ENCODE assay signal across 17 mouse cellular contexts in the genomic region with DNA sequence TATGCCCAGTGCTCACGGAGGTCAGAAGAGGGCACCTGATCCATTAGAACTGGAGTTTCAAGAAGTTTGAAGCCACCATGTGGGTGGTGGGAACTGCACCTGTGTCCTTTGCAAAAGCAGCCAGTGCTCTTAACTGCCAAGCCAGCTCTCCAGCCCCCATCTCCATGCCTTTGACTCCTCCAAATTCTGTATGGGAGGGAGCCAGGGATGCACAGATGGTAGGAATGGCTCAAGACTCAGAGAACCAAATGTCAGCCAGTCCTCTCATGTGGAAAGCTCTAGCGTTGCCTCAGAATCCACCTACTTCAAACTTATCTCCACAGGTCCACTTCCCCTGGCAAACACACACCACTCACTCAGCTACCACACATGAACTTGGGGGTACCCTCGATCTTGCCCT. TPM values are rescaled to one million over a fixed set of nuclear protein-coding genes. Genes with fewer than 3 reads are reported as not detected.
DNase-seq lines count a peak whose midpoint lies in the region.
"Had no signal": no experiment of that assay in that cellular context is flagged by ENCODE, and none has a peak within 500 bp of the region (broad histone marks: within the 10 kb centered on the region; RNA-seq: fewer than 3 reads in every experiment).

No protein-coding gene starts in this region.

- DNase-seq in cerebellum, adult 11 months, result peak; percentile 68
- DNase-seq in cerebellum, postnatal 4 days (ENCODE audit: low spot score in 2 of 2), result no peak
- peak; percentile 69 for DNase-seq in left cerebral cortex, postnatal 4 days
- no peak for DNase-seq in left cerebral cortex, adult 8-10 months (ENCODE audit: low spot score in 2 of 2)
- peak; percentile 85 for DNase-seq in cerebellum, adult 9-10 months
- DNase-seq in cerebellum, postnatal 25 days, result peak; percentile 79 to 84
- no peak for DNase-seq in heart, postnatal 10 days
- no peak for DNase-seq in T-cell, adult 2 months (ENCODE audit: low spot score)
- DNase-seq: adrenal gland, postnatal 14 days; B cell, adult 2 months; embryo, embryonic 11 days; gastrocnemius, adult 2 months; gastrocnemius, postnatal 25 days; heart, postnatal 14 days; kidney, adult 18-20 months had no signal

- intact Hi-C loops in left cerebral cortex, postnatal 4 days (cut with DNase I), result no loop called here
- intact Hi-C loops in heart, postnatal 10 days (cut with DNase I), result no loop called here

RNA-seq across cellular contexts. Expression of gene Cuedc2, which starts 4.6 kb away (rescaled TPM):
- total RNA-seq in left cerebral cortex, postnatal 4 days (2021), result 100 to 1,000 TPM; 221 to 222 TPM
- total RNA-seq in left cerebral cortex, adult 8-10 months (2022), result 100 to 1,000 TPM; 187 to 201 (median 192) TPM
- 100 to 1,000 TPM in 1 of 2 experiments, 10 to 100 TPM in 1; 99.6 to 107 TPM for total RNA-seq in heart, postnatal 10 days (2021)

RNA-seq across cellular contexts. Expression of gene Fbxl15, which starts 5.9 kb away (rescaled TPM):
- total RNA-seq in left cerebral cortex, postnatal 4 days (2021), result 10 to 100 TPM; 22.3 to 23.4 TPM
- 10 to 100 TPM; 23.7 to 27.6 (median 25.1) TPM for total RNA-seq in left cerebral cortex, adult 8-10 months (2022)
- 1 to 10 TPM; 6.5 to 6.8 TPM for total RNA-seq in heart, postnatal 10 days (2021)

RNA-seq across cellular contexts. Expression of gene Psd, which starts 7.0 kb away (rescaled TPM):
- 100 to 1,000 TPM; 670 to 671 TPM for total RNA-seq in left cerebral cortex, postnatal 4 days (2021)
- total RNA-seq in left cerebral cortex, adult 8-10 months (2022), result 100 to 1,000 TPM; 550 to 592 (median 567) TPM
- 1 to 10 TPM; 2.2 to 2.9 TPM for total RNA-seq in heart, postnatal 10 days (2021)
- total RNA-seq: granulocyte monocyte progenitor cell, adult 5-6 weeks had no signal

RNA-seq across cellular contexts. Expression of gene Mfsd13a, which starts 7.0 kb away (rescaled TPM):
- total RNA-seq in left cerebral cortex, postnatal 4 days (2021), result 10 to 100 TPM; 16.8 to 18.3 TPM
- total RNA-seq in left cerebral cortex, adult 8-10 months (2022), result 10 to 100 TPM; 28.9 to 29.9 (median 29.5) TPM
- total RNA-seq in heart, postnatal 10 days (2021), result 1 to 10 TPM; 3.4 to 4.6 TPM
- total RNA-seq: G1E had no signal

RNA-seq across cellular contexts. Expression of gene 2310034G01Rik, which starts 16.2 kb away (rescaled TPM):
- total RNA-seq in left cerebral cortex, postnatal 4 days (2021), result under 1 TPM; 0.42 to 0.82 TPM
- 1 to 10 TPM in 3 of 4 experiments, under 1 TPM in 1; 0.36 to 1.5 (median 1.0) TPM for total RNA-seq in left cerebral cortex, adult 8-10 months (2022)
- under 1 TPM; 0.19 to 0.20 TPM for total RNA-seq in heart, postnatal 10 days (2021)
- total RNA-seq: G1E had no signal

Comparison
In these comparisons a context has a peak if more than half of its experiments do, and no peak if none do; other contexts are left out.
1. DNase-seq: peak in cerebellum, adult 11 months (single experiment), left cerebral cortex, postnatal 4 days (single experiment), cerebellum, adult 9-10 months (single experiment) and cerebellum, postnatal 25 days (2 of 2); none in cerebellum, postnatal 4 days (0 of 2), left cerebral cortex, adult 8-10 months (0 of 2), heart, postnatal 10 days (0 of 2) and T-cell, adult 2 months (single experiment).
2. RNA of gene Psd, which starts 7.0 kb away (total RNA-seq): 670 to 671 TPM in left cerebral cortex, postnatal 4 days and 550 to 592 TPM in left cerebral cortex, adult 8-10 months; 2.2 to 2.9 TPM in heart, postnatal 10 days; every median in the first group is over 100 times any median in the second.